Mouse (Mus musculus): Measurements from ENCODE around the gene Zfp599. TPM values are rescaled to one million over a fixed set of nuclear protein-coding genes. Genes with fewer than 3 reads are reported as not detected.
A peak's percentile ranks its signal among the peaks of the same experiment; 100 is the strongest.
"Not testable (repeated sequence)": the region's sequence is repeated elsewhere in the genome, so short reads cannot be mapped to it uniquely, and the experiment has no call there.

Zfp599 gene
- 1 to 10 TPM; 5.0 to 6.2 TPM for total RNA-seq (2021)

- intact Hi-C loops (cut with DNase I): no loop called here
- peak; percentile 65 for DNase-seq
Observed at GRCm38 (mm10) chr9:22259184-22260091, at the start of gene Zfp599. Gene Zfp599 (minus strand): TSS chr9:22259895.

- DNase-seq; intact Hi-C loops (cut with DNase I): not testable (repeated sequence)
Observed at GRCm38 (mm10) chr9:22307920-22308262, 48.2 kb upstream of the Zfp599 start.

GRCm38 (mm10) chr9:22307156-22307919, 47.6 kb upstream of the Zfp599 start, which contains the start of gene Zfp810:
Gene Zfp810 (minus strand): TSS chr9:22307648.
- intact Hi-C loops (cut with DNase I): no loop called here

DNA sequence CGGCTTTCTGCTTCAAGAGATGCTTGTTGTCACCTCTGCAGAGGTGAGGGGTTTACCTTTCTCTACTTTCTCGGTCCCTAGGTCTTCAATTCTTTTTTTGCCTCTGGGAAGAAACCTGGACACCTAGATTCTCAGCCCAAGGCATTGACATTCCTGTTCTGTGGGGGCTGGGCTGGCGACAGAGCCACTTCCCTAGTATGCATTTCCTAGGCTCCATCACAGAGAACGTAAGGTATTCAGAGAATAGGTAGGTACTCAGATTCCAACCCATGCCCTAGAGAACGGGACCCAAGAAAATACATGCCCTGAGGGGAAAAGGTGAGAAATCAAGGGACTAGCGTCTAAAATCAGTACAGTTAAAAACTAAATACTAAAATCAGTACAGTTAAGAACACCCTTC, 47.0 kb upstream of the Zfp599 start:
- DNase-seq: peak; percentile 11

More at GRCm38 (mm10) chr9:22307156-22307919, 47.6 kb upstream of the Zfp599 start, which contains the start of gene Zfp810:
- peak; percentile 96 for DNase-seq

DNA sequence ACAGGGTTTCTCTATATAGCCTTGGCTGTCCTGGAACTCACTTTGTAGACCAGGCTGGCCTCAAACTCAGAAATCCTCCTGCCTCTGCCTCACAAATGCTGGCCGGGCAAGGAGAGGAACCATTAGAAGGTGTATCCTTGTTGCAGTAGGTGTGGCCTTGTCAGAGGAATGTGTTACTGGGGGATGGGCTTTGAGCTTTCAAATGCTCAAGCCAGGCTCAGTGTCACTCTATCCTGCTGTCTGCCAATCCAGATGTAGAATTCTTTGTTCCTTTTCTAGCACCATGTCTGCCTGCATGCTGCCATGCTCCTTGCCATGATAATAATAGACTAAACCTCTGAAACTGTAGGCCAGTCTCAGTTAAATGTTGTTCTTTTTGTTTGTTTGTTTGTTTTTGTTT, 42.5 kb upstream of the Zfp599 start:
- no peak for DNase-seq
- intact Hi-C loops (cut with DNase I): no loop called here

More for the DNA sequence above, 47.0 kb upstream of the Zfp599 start:
- intact Hi-C loops (cut with DNase I): no loop called here

GRCm38 (mm10) chr9:22278733-22279132, 19.0 kb upstream of the Zfp599 start:
- DNase-seq: no peak
- intact Hi-C loops (cut with DNase I): no loop called here

DNA sequence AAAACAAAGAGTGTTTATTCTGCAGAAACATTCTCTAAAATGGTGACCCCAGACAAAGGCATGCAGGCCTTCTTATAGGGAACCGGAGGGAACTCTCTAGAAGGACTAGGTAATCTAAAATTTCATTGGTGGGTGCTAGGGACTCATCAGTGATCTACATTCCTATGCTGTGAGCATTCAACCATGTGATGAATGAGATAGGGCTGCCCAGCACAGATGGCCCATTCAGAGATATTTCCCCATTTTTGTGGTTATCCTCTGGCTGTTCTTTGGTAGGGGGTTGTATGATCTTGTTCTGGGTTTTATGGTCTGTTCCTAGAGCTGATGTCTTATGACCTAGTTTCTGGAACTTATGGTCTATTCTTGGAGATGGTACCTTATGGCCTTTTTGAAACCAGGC, 9.2 kb upstream of the Zfp599 start:
- intact Hi-C loops (cut with DNase I): no loop called here
- DNase-seq: no peak

DNA sequence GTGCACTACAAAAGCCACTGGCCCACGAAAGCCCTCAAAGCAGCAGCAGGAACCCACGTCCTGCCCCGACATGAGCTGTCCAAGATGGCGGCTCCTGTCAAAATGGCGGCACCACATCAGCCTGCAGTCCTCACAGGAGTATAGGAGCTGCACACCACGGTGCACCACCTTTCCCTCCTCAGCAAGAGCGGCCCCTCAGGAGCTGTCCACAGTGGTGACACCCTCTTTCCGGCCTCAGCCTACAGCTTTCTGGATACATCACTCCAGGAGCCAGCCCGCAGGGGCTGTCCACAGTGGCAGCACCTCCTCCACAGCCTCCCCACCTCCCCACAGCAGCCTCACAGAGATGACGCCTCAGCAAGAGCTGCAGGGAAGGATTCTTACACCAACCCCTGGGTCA, 2.9 kb upstream of the Zfp599 start:
- DNase-seq: no peak

GRCm38 (mm10) chr9:22261594-22261993, 1.9 kb upstream of the Zfp599 start:
- intact Hi-C loops (cut with DNase I): no loop called here

More for the DNA sequence above, 2.9 kb upstream of the Zfp599 start:
- intact Hi-C loops (cut with DNase I): no loop called here

GRCm38 (mm10) chr9:22260092-22260422, 362 bp upstream of the Zfp599 start:
- intact Hi-C loops (cut with DNase I): no loop called here

More at GRCm38 (mm10) chr9:22261594-22261993, 1.9 kb upstream of the Zfp599 start:
- no peak for DNase-seq

DNA sequence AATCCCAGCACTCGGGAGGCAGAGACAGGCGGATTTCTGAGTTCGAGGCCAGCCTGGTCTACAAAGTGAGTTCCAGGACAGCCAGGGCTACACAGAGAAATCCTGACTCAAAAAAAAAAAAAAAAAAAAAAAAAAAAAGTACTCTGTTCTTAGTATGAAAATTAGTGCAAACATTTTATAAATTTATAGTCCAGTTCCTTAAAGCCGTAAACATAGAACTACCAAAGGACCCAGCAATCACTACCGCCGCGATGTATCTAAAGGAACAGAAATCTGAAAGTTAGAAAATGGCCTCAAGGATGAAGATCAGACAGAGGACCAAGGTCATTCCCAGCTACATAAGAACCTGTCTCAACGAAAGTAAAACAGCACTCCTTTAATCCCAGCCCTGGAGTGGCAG, 911 bp downstream of the Zfp599 start:
- intact Hi-C loops (cut with DNase I): no loop called here
- DNase-seq: no peak

More at GRCm38 (mm10) chr9:22260092-22260422, 362 bp upstream of the Zfp599 start:
- DNase-seq: no peak

- intact Hi-C loops (cut with DNase I): no loop called here
- DNase-seq: no peak
Observed at GRCm38 (mm10) chr9:22256579-22256978, 3.1 kb downstream of the Zfp599 start.

DNA sequence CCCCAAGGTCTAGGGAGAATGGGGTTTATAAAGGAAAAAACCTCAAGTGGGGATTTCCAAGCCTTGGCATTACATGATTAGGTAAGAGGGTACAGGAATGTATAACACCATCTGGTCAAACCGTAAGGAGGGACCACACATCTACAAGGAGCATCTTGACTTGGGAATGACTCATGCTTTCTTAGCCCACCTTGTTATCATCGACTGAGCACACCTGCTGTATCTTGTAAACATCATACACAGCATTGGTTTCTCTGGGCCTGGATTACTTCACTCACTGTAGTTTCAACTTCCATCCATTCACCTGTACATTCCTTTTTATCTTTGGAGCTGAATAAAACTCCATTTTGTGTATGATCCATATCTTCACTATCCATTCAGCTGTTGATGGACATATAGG, 15.5 kb downstream of the Zfp599 start:
- intact Hi-C loops (cut with DNase I): no loop called here
- DNase-seq: no peak

DNA sequence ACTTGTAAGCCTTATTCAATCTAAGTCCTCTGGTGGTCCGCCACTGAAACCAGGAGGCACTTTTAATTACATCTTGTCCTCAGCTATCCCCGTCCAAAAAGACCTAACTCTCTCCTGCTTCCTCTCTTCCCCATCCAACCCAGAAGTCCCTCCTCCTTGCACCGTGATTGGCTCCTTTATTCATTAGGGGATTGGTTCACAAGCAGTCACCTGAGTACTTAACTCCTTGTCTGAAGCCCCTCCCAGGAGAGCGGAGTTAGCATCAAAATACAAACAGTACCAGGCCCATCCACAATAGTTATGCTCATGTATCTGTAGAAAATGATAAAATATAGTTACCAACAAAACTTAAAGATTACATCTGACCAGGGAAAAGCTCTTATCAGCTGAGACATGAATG, 19.7 kb downstream of the Zfp599 start:
- DNase-seq: no peak
- intact Hi-C loops (cut with DNase I): no loop called here

DNA sequence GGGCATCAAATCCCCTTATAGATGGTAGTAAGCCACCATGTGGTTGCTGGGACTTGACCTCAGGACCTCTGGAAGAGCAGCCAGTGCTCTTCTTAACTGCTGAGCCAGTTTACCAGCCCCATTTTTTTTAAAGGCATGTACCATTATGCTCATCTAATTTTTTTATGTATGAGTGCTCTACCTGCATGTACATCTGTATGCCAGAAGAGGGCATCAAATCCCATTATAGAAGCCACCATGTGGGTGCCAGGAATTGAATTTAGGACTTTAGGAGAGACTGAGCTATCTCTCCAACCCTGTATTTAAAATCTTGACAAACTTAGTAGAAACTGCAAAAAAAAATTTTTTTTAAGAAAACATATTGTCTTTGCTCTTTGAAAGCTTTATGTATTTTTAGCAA, 29.1 kb downstream of the Zfp599 start:
- intact Hi-C loops (cut with DNase I): loop anchor here (10.0 kb wide), 1 partner anchor 174 kb away; no protein-coding TSS in a partner anchor

GRCm38 (mm10) chr9:22230061-22230460, 29.6 kb downstream of the Zfp599 start:
- DNase-seq: no peak
- intact Hi-C loops (cut with DNase I): loop anchor here (10.0 kb wide), 1 partner anchor 175 kb away; no protein-coding TSS in a partner anchor

More for the DNA sequence above, 29.1 kb downstream of the Zfp599 start:
- no peak for DNase-seq

- DNase-seq: no peak
- intact Hi-C loops (cut with DNase I): loop anchor here (10.0 kb wide), 1 partner anchor 175 kb away; no protein-coding TSS in a partner anchor
Observed at GRCm38 (mm10) chr9:22229386-22230026, 30.2 kb downstream of the Zfp599 start.

GRCm38 (mm10) chr9:22226846-22227245, 32.8 kb downstream of the Zfp599 start:
- DNase-seq: peak; percentile 53
- intact Hi-C loops (cut with DNase I): no loop called here

DNA sequence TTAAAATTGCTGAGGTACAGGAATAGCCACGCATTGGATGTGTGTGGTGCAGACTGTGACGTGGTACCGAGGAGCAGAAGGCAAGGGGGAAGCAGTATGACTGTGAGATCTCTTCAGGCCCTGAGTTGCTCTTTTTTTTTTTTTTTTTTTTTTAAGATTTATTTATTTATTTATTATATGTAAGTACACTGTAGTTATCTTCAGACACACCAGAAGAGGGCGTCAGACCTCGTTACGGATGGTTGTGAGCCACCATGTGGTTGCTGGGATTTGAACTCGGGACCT, 33.4 kb downstream of the Zfp599 start:
- DNase-seq; intact Hi-C loops (cut with DNase I): not testable (repeated sequence)

- intact Hi-C loops (cut with DNase I): no loop called here
Observed at GRCm38 (mm10) chr9:22225581-22226388, 33.9 kb downstream of the Zfp599 start, which contains the start of gene Zfp809. Gene Zfp809 (plus strand): TSS chr9:22225714.

More at GRCm38 (mm10) chr9:22225581-22226388, 33.9 kb downstream of the Zfp599 start, which contains the start of gene Zfp809:
- peak; percentile 99 for DNase-seq
